Mouse (Mus musculus) spleen, postnatal 4 days (tissue): ENCODE measurements around the gene D11Wsu47e.
"Not testable (repeated sequence)": the region's sequence is repeated elsewhere in the genome, so short reads cannot be mapped to it uniquely, and the experiment has no call there.

Experiments
- DNase-seq, 2 experiments: peaks; one replicate each; pipeline ENCODE4 v3.0.0; 2022; ENCODE audit warnings: low spot score in 2 of 2

The D11Wsu47e gene

DNA sequence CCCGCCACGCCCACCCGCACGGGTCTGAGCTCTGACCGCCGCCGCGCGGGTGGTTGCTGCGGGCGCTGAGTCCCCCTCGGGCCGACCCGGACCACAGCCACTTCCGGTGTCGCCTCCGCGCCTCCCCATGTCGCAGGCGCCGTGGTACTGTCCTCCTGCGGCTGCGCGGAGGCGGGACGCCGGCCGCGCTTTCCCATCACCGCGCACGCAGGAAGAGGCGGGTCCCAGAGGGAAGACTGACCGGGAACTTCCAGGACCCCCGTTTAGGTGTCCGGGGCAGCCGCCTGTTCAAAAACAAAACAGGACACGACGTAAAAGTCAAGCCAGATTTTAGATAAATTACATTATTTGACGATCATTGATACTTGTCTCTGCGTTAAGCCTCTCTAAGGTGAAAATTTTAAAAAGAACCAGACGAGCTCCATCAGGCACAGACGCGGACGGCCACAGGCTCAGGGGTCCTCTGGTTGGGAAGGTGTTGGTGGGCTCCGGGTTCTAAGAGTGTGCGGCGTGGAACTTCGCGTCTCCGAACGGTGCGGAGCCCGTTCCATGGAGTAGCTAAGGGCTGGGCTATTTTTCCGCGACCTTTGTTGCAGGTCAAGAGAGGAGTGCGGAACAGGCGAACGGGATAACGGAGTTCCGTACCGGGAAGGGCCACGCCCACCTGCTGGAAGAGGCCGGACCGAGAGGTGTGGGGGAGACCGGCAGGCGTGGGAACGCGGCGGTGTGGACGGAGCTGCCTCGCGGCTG lies at the start of gene D11Wsu47e, which contains the start of gene Fam104a:
TSS of gene D11Wsu47e (plus strand) at position 456 of the 750 bp plus-strand sequence.
TSS of gene Fam104a (minus strand) at position 199 of the 750 bp plus-strand sequence.
- DNase-seq = peak; percentile 94 to 97

DNA sequence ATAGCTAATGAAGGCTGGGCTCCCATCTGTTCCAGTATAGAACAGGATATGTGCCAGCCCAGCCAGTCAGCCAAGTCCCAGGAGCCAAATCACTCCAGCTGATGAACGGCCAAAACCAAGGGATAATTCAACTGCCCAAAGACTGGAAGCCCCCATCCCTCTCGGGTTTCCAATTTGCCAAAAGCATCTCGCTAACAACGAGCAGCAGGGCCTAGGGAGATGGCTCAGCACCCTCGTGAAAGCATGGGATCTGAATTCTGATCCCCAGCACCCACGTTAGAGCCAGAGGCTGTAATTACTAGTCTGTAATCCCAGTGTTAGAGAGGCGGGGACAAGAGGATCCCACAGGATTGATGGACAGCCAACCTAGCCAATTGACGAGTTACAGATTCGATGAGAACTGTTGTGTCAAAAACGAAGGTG lies 49.5 kb upstream of the D11Wsu47e start:
- DNase-seq = no peak

DNA sequence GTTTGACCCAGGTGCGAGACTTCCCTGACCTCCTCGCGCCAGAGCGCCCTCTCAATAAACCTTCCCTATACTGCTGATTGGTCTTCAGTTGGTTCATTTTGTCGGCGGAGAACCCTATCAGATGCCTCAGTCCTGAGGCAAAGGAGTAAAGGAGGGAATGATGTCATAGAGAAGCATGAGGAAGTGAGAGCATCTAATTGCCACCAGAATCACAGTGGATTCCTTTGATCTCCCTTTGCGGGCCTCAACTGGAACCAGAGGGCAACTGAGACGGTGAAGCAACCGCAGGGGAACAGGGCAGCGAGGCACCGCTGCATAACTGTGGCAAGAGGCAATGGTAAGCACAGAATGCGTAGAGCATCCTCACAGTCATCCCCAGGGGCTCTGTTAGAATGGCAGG lies 45.5 kb upstream of the D11Wsu47e start:
- no peak for DNase-seq

DNA sequence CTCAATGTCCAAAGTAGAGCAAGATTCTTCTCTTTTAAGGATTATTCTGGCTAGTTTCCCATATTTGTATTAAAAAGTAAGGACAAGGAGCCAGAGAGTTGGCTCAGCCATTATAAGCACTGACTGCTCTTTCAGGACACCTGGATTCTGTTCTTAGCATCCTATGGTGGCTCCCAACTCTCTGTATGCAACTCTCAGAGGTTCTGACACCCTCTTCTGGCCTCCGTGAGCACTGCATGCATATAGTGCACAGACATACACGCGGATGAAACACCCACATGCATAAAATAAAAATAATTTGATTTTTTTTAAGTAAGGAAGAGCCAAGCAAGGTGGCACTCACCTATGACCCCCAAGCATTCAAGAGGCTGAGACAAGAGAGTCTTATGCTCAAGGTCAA lies 39.0 kb upstream of the D11Wsu47e start:
- DNase-seq = no peak

DNA sequence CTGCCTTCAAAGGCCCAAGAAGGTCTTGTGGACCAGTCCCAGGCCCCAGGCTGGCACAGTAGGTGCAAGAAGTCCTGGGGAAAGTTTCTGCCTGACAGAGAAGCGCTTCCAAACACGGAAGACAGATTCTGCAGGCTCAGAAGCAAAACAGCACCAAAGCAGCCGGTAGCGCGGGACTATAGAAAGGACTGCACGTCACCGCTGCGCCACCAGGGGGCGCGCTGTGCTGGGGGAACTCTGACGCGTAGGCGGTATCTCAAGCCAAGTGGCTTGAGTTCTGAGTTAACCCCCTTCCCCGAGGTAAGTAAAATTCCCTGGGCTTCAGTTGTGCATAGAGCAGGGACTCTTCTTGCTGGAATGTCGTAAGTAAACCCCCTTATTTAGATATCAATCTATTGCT lies 36.1 kb upstream of the D11Wsu47e start:
- peak; percentile 85 to 97 for DNase-seq

DNA sequence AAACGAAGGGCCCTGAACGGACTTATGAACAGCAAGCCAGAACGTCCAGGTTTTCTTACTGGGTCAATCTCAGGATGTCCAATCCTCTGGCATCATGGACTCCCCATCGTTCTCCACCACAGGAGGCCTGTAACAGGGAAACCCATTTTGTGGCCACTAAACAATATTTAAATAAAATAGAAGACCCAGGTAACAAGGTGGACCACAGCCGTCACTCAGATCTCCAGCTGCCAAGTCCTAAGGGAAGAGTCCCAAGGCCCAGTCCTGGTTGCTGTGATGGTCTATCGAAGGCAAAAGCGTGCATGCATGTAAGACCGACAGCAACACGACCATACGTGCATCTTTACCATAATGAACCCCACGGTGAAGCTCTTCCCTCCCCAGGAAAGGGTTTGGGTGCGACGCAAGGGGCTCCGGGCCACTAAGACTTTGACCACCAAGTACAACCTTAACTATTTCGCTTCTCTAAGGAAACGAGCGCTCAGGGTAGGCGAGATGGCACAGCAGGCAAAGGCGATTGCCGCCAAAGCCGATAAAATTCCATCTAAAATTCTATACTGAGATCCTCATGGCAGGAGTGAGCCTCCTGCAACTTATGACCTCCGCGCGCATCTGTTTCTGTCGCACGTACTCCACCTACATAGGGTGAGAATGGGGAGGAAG lies 35.4 kb upstream of the D11Wsu47e start, which contains the start of gene Cog1:
TSS of gene Cog1 (plus strand) at position 480 of the 663 bp plus-strand sequence.
- no peak for DNase-seq

DNA sequence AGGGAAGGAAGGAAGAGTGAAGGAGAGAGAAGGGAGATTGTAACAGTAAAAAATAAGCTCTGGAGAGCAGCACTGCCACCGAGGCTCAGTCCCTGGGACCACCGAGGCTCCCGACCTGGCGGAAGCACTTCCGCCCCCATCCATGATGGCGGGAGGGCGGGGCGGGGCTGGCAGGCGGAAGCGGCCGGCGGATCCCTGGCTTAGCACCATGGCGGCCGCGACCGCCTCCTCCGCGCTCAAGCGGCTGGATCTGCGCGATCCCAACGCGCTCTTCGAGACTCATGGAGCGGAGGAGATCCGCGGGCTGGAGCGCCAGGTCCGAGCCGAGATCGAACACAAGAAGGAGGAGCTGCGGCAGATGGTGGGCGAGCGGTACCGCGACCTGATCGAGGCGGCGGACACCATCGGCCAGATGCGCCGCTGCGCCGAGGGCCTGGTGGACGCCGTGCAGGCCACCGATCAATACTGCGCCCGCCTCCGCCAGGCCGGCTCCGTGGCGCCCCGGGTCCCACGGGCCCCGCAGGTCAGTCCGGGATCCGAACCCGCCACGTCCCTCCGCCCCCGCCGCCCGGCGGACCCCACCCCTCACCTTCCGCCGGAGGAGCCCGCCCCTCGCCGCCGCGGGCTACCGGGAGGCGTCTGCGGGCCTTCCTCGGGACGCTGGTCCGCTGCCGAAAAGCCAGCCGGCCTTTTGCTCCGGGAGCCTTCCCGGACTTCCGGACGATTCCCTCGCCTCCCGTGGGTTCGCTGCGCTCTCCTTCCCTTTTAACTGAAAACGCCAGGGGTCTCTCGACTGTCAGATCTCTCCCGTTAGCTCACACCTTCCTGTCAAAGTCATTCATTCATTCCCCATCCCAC lies 34.6 kb upstream of the D11Wsu47e start, which contains the start of gene Slc39a11:
TSS of gene Slc39a11 (minus strand) at position 727 of the 858 bp plus-strand sequence.
- peak; percentile 67 to 87 for DNase-seq

DNA sequence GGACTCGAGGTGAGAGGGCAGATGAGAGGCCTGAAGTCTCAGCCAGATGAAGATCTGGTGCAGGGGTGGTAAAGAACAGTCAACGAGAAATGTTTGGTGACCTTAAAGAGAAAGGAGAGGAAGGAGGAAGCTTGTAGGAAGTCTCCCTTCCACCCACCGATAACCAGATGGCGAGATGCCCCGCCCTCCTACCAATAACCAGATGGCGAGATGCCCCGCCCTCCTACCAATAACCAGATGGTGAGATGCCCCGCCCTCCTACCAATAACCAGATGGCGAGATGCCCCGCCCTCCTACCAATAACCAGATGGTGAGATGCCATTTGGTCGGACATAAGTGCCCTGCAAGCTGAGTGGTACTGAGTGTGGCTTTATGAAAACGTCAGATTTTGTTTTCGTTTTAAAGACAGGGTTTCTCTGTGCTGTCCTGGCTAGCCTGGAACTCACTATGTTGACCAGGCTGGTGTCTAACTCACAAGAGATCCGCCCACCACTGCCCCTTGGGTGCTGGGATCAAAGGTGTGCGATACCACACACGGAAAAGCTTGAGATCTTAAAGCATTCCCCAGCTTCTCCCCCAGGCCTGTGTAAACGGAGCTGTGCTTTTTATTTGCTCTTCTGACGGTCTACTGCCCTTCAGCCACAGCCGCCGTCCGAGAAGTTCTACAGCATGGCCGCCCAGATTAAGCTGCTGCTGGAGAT lies 32.9 kb upstream of the D11Wsu47e start:
- DNase-seq = peak in 1 of 2 experiments; percentile 55

DNA sequence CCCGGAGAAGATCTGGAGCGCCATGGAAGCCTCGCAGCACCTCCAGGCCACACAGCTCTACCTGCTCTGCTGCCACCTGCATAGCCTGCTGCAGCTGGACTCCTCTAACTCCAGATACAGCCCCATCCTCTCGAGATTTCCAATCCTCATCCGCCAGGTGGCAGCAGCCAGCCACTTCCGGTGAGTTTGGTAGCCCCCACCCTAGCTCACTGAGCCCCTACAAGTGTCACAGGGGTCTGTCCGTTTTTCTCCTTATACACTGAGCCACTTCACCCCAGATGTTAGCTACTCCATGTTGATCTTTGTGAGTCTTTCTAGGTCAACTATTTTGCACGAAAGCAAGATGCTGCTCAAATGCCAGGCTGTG lies 32.3 kb upstream of the D11Wsu47e start:
- DNase-seq = no peak

DNA sequence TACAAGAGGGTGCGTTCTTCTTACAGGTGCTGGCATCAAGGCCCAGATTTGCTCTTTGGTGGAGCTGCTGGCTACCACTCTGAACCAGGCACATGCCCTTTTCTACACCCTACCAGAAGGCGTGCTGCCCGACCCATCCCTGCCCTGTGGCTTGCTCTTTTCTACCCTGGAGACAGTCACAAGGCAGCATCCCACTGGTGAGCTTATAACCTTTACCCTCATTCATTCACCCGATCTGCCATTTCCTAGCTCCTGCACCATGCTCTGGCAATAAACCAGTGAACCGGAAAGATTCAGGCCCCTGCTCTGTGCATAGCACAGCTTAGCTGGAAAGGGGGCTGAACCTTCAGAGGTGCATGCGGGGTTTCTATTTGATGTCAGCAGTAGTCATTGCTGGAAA lies 31.7 kb upstream of the D11Wsu47e start:
- DNase-seq = no peak

DNA sequence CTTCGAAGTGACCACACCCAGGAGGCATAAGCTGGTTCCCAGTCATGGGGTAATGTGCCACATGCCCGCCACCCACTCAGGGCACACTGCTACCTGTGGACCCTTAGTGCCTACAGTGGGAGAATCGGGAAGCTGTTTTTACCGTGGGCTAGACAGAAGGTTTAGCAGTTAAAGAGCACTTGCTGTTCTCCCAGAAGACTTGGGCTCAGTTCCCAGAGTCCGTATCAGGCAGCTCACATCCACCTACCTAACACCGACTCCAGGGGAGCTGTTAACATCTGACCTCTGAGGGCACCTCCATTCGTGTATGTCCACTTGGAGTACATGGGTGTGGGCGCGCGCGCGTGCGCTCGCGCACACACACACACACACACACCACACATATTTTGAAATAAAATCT lies 30.1 kb upstream of the D11Wsu47e start:
- no peak for DNase-seq

DNA sequence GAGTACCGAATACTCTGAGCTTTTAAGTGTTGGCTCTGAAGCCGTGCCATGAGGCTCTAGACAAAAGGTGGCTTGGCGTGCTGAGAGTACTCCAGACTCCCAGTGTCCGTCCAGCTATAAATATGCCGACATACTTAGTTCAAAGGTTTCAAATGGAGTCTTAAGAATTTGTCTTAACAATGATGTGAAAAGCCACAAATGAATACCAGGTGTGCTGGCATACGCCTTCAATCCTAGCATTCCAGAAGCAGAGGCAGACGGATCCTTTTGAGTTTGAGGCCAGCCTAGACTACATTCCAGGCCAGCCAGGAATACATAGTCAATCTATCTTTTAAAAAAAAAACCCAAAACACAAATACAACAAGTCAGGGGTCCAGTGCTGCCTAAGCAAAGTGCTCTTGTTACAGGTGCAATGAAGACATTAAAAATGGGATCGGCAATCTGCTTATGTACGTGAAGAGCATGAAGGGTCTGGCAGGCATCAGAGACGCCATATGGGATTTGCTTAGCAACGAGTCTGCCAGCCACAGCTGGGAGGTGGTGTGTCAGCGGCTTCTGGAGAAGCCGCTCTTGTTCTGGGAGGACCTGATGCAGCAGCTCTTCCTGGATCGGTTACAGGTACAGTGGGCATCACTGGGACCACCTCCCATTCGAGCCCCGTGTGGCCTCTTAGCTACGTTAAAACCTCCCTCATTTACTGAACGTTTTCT lies 29.5 kb upstream of the D11Wsu47e start:
- no peak for DNase-seq

DNA sequence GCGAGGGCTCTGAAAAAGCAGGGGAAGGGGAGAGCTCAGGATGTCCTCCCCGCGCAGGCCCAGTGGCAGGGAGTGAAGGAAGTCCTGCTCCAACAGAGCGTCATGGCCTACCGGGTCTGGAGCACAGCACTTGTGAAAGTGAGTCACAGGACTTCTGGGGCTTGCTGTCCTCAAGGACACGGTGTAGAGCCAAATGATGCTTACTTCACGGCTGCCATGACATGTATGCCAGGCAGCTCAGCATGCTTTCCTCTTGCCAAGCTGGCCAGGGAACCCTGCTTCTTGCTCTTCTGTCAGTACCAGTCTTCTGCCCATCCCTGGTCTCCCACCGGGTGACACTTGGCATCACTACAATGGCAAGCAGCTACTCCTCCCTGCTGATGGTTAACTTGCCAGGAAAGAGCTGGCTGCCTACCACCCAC lies 27.7 kb upstream of the D11Wsu47e start:
- DNase-seq = no peak

DNA sequence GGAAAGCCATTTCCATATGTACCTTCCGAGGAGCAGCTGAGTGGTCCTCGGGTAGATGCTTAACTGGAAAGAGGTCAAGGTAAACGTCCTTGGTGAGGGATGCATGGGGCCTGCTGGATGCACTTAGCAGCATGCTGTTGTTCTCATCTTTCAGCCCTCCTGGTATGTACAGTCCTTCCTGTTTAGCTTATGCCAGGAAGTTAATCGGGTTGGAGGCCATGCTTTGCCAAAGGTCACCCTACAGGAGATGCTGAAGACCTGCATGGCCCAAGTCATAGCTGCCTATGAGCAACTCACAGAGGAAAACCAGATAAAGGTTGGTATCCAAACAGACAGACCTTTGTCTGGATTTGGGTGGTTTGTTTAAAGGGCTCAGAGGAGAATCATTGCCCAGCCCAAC lies 27.0 kb upstream of the D11Wsu47e start:
- DNase-seq = no peak

DNA sequence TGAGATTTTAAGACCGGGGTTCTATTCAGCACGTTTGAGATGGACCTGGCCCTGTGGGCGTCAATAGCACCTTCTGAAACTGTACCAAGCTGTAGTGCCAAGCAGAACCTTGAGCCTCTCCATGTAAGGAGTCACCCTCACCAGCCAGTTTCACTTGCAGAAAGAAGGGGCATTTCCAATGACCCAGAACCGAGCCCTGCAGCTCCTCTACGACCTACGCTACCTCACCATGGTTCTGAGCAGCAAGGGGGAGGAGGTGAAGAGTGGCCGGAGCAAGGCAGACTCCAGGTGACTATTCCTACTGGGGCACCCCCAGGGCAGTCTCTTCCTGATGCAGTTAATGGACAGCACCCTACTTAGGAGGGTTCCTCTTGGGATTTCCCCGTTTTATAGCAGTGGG lies 25.9 kb upstream of the D11Wsu47e start:
- DNase-seq = no peak

DNA sequence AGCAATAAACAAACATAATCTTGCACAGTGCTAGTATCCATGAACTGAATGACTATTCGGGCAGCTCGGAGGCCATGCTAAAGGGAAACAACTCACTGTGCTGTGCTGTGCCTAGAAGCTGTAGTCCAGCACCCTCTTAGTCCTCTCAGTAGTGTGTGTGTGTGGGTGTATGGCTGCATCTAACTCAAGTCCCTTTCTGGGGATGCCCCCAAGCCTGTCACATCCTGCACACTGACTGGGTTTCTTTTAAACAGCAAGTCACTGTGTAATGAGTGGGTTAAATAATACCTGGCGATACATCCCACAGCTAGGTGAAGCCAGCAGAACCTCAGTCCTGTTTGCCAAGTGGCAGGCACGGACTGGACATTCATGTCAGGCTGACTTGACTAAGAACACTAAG lies 25.4 kb upstream of the D11Wsu47e start:
- no peak for DNase-seq

DNA sequence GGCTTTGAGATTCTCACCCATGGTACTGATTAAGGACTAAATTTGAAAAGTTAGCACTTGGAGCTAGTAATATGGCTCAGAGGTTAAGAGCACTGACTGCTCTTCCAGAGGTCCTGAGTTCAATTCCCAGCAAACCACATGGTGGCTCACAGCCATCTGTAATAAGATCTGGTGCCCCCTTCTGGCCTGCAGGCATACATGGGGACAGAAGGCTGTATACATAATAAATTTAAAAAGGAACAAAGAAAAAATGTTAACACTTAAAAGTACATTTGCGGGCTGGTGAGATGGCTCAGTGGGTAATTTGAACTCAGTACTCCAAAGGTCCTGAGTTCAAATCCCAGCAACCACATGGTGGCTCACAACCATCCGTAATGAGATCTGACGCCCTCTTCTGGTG lies 24.0 kb upstream of the D11Wsu47e start:
- DNase-seq = not testable (repeated sequence)

DNA sequence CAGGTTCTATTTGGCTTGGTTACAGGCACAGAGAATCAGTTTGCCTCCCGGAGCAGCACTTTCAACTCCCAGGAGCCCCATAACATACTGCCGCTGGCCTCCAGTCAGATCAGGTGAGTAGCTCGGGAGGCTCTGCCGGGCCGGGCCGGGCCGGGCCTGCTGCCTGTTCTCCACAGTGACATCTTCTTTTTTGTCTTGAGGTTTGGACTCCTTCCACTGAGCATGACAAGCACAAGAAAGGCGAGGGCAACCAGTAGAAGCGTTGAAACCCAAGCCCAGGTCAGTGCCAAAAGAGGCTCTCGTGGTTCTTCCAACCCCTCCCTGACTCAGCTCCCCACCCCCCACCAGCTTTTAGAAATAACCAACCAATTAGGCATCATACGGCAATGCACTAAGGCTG lies 23.3 kb upstream of the D11Wsu47e start:
- no peak for DNase-seq

DNA sequence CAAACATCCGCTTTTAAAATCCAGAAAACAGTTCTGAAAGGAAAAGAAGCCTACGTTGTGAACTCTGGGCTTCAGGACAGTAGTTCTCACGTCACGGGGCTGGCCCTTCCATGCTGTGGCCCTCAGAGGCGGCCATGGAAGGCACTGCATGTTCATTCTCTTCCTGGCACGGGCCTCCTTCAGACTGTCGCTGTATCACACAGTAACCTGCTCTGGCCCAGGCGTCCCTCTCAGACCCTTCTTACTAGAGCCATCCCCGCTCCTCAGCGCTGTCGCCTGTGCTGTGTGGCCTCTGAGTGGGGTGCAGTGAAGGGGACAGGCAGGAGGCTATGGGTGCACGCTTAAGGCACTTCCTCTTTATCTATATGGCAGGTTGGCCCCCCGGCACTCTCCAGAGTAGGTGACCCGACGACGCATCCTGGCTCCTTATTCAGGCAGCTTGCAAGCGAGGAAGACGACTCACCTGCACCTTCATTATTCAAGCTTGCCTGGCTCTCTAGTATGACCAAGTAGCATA lies 22.3 kb upstream of the D11Wsu47e start:
- no peak for DNase-seq

DNA sequence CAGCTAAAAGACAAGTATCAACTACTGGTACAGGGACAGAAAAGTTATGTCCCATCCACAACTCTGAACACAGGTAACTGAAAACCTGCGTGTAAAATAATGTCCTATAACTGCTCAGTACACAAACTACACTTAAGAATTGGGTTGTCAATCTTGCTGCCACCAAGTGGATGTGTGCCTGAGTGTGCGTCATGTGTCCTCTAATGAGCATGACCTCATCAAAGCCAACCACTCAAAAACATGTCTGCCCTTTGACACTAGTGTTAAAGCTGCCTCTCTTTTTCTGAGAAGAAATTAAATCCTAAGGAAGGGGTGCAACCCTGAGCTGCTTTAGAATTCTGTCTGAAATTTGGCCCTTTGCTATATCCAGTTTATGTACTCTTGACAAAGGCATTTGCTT lies 19.9 kb upstream of the D11Wsu47e start:
- no peak for DNase-seq

DNA sequence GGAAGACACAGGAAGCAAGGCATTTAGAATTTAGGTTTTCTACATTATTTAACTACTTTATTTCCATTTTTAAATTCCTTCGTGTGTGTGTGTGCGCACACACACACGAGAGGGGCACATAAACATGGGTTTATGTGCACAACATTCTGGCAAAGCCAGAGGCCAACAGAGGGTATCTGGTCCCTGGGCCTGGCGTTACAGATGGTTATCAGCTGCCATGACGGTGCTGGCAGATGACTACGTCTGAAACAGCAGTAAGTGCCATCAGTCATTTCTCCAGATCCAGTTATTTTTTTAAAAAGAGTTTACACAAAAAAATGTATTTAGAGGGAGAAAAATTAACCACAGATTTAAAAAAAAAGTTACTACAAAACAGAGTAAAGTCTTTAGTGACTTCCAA lies 18.0 kb upstream of the D11Wsu47e start:
- DNase-seq = no peak
